Mouse (Mus musculus) liver, adult 2 months (tissue): ENCODE results near the gene Slc6a13. TPM values are rescaled to one million over a fixed set of nuclear protein-coding genes. Genes with fewer than 3 reads are reported as not detected.

Experiments used
- DNase-seq: peaks from one replicate; pipeline ENCODE4 v3.0.0-alpha.2; 2011; ENCODE audit warnings: low read depth, low spot score; ENCODE audit errors: extremely low read depth
- H3K27ac ChIP-seq: fragments of 200-500 bp; replicated peaks from 2 replicates; pipeline ENCODE4 v1.5.1; 2012; ENCODE audit warnings: low read depth, mild to moderate bottlenecking, control low read depth, inconsistent platforms, low read length; ENCODE audit not compliant: insufficient read depth
- H3K27me3 ChIP-seq: fragments of 200-500 bp; 2 replicates; pipeline ENCODE4 v1.6.1; 2012; ENCODE audit warnings: mild to moderate bottlenecking, moderate library complexity, low read length, inconsistent platforms; ENCODE audit not compliant: control insufficient read depth, insufficient read depth
- H3K36me3 ChIP-seq: fragments of 200-500 bp; 2 replicates; pipeline ENCODE4 v1.6.1; 2012; ENCODE audit warnings: low read length, inconsistent platforms; ENCODE audit not compliant: control insufficient read depth, insufficient read depth
- H3K4me1 ChIP-seq: fragments of 200-500 bp; 2 replicates; pipeline ENCODE4 v1.6.1; 2011; ENCODE audit warnings: low read length; ENCODE audit not compliant: control insufficient read depth, insufficient read depth
- H3K4me3 ChIP-seq: fragments of 200-500 bp; 2 replicates; pipeline ENCODE4 v1.5.1; 2011; ENCODE audit warnings: low read depth, mild to moderate bottlenecking, control low read depth, low read length, moderate library complexity; ENCODE audit not compliant: insufficient read depth
- H3K79me2 ChIP-seq: fragments of 200-500 bp; 2 replicates; pipeline ENCODE4 v1.6.1; 2012; ENCODE audit warnings: inconsistent platforms, mild to moderate bottlenecking, low read length, moderate library complexity; ENCODE audit not compliant: control insufficient read depth, insufficient read depth
- H3K9ac ChIP-seq: fragments of 200-500 bp; 2 replicates; pipeline ENCODE4 v1.6.1; 2012; ENCODE audit warnings: low read depth, mild to moderate bottlenecking, control low read depth, inconsistent platforms, low read length
- CTCF ChIP-seq: fragments of 200-500 bp; IDR thresholded peaks from 2 replicates; pipeline ENCODE4 v1.5.1; 2011; ENCODE audit warnings: low read depth, low read length, control low read depth
- POLR2A ChIP-seq: fragments of 200-500 bp; IDR thresholded peaks from 2 replicates; pipeline ENCODE4 v1.6.1; 2011; ENCODE audit warnings: low read length, control low read depth; ENCODE audit not compliant: insufficient read depth; ENCODE audit errors: extremely low read depth
- WGBS: fragments of 180-500 bp; shearing (Covaris S2); methylation state at CpG from one replicate; pipeline ENCODE4 v1.1.7; 2018; 5-methylcytosine and 5-hydroxymethylcytosine counted together
- polyA plus RNA-seq: library from polyadenylated mRNA; depleted of rRNA; stranded (reverse); fragments of >200 nt; gene quantifications from 2 replicates; pipeline ENCODE4 v1.2.3, GENCODE M21; 2012; rRNA removed
- total RNA-seq: library from RNA; depleted of rRNA; stranded (reverse); fragments of >200 nt; gene quantifications from 2 replicates; pipeline ENCODE4 v1.2.3, GENCODE M21; 2014; rRNA removed

Gene Slc6a13
- 159 and 178 TPM in 2 replicates for total RNA-seq
- polyA plus RNA-seq: 264 and 272 TPM in 2 replicates

- H3K27me3 ChIP-seq: no peaks in the 10 kb centered on the region
- 5% methylated on average over 11 of the region's 11 CpGs for whole genome bisulfite sequencing
- H3K36me3 ChIP-seq: no peaks in the 10 kb centered on the region
- peaks cover 16% of the 10 kb centered on the region for H3K4me1 ChIP-seq
- 0 out of 2 replicates have a peak, but pooled peaks cover 4% of the 10 kb centered on the region for H3K79me2 ChIP-seq
- peak within 1 kb of the TSS; percentile 44 for H3K4me3 ChIP-seq
- peak within 1 kb of the TSS; percentile 78 for H3K27ac ChIP-seq
- H3K9ac ChIP-seq: peak within 1 kb of the TSS; percentile 66
- peak; percentile 90 for DNase-seq
- TF ChIP-seq CTCF (no peak), POLR2A (no peak)
These were observed at the start of gene Slc6a13 for GRCm38 (mm10) chr6:121299954-121300353. Slc6a13 (plus strand) TSS chr6:121300227.

GRCm38 (mm10) chr6:121250406-121250805, 49.6 kb upstream of the Slc6a13 start:
- peaks cover 13% of the 10 kb centered on the region; the same call in 1 of the 2 replicates for H3K79me2 ChIP-seq
- WGBS: 37% methylated on average over 1 of the region's 1 CpGs
- peaks cover 24% of the 10 kb centered on the region for H3K4me1 ChIP-seq
- no peaks in the 10 kb centered on the region for H3K27me3 ChIP-seq
- H3K36me3 ChIP-seq: peaks cover 11% of the 10 kb centered on the region; the same call in 1 of the 2 replicates
- H3K9ac ChIP-seq: no peak overlapping the region
- no peak overlapping the region for H3K4me3 ChIP-seq
- no peak for TF ChIP-seq POLR2A
- no peak for TF ChIP-seq CTCF
- peak; percentile 90 for DNase-seq
- no peak overlapping the region for H3K27ac ChIP-seq

- Histone ChIP-seq H3K79me2 (peaks cover 13% of the 10 kb centered on the region; the same call in 1 of the 2 replicates), H3K27ac (no peak overlapping the region), H3K36me3 (peaks cover 11% of the 10 kb centered on the region; the same call in 1 of the 2 replicates), H3K27me3 (no peaks in the 10 kb centered on the region), H3K9ac (no peak overlapping the region), H3K4me1 (peaks cover 24% of the 10 kb centered on the region), H3K4me3 (no peak overlapping the region)
- WGBS: 23% methylated on average over 5 of the region's 5 CpGs
- DNase-seq: peak; percentile 43
- TF ChIP-seq POLR2A (no peak), CTCF (no peak)
These were observed 48.8 kb upstream of the Slc6a13 start for GRCm38 (mm10) chr6:121251256-121251655.

- 27% methylated on average over 9 of the region's 9 CpGs for WGBS
- peaks cover 4% of the 10 kb centered on the region; the same call in 1 of the 2 replicates for H3K79me2 ChIP-seq
These were observed 39.5 kb upstream of the Slc6a13 start for GRCm38 (mm10) chr6:121260548-121260947.

GRCm38 (mm10) chr6:121261233-121261632, 38.8 kb upstream of the Slc6a13 start:
- Histone ChIP-seq H3K27me3 (no peaks in the 10 kb centered on the region), H3K9ac (no peak overlapping the region), H3K36me3 (peaks cover 36% of the 10 kb centered on the region), H3K27ac (no peak overlapping the region), H3K79me2 (peaks cover 5% of the 10 kb centered on the region; the same call in 1 of the 2 replicates), H3K4me3 (no peak overlapping the region), H3K4me1 (no peaks in the 10 kb centered on the region)
- TF ChIP-seq CTCF (no peak), POLR2A (no peak)
- 80% methylated on average over 8 of the region's 8 CpGs for WGBS
- DNase-seq: no peak

More at GRCm38 (mm10) chr6:121260548-121260947, 39.5 kb upstream of the Slc6a13 start:
- H3K4me1 ChIP-seq: no peaks in the 10 kb centered on the region
- no peak overlapping the region for H3K27ac ChIP-seq
- peak; percentile 55 for DNase-seq
- H3K27me3 ChIP-seq: no peaks in the 10 kb centered on the region
- H3K9ac ChIP-seq: no peak overlapping the region
- no peak for TF ChIP-seq POLR2A
- peak; percentile 66 for TF ChIP-seq CTCF
- H3K36me3 ChIP-seq: peaks cover 31% of the 10 kb centered on the region
- H3K4me3 ChIP-seq: no peak overlapping the region

- TF ChIP-seq POLR2A (no peak), CTCF (no peak)
- no peak overlapping the region for H3K27ac ChIP-seq
- peaks cover 5% of the 10 kb centered on the region; the same call in 1 of the 2 replicates for H3K79me2 ChIP-seq
- 95% methylated on average over 10 of the region's 10 CpGs for WGBS
- no peak overlapping the region for H3K9ac ChIP-seq
- no peaks in the 10 kb centered on the region for H3K4me1 ChIP-seq
- no peak for DNase-seq
- no peaks in the 10 kb centered on the region for H3K27me3 ChIP-seq
- peaks cover 36% of the 10 kb centered on the region for H3K36me3 ChIP-seq
- H3K4me3 ChIP-seq: no peak overlapping the region
These were observed 38.0 kb upstream of the Slc6a13 start for GRCm38 (mm10) chr6:121262004-121262403.
